Mouse (Mus musculus): Measurements from ENCODE around the gene Mlycd.

Gene Mlycd

GRCm38 (mm10) chr8:119403912-119404311 is 9.2 kb downstream of the Mlycd start:
- DNase-seq (ENCODE audit: extremely low spot score) = no peak

GRCm38 (mm10) chr8:119404648-119405047 is 10.0 kb downstream of the Mlycd start:
- DNase-seq (ENCODE audit: extremely low spot score) = no peak

- no peak for DNase-seq (ENCODE audit: extremely low spot score)
Observed at GRCm38 (mm10) chr8:119408311-119408710, 13.6 kb downstream of the Mlycd start.

- no peak for DNase-seq (ENCODE audit: extremely low spot score)
Observed at GRCm38 (mm10) chr8:119412037-119412734, 17.5 kb downstream of the Mlycd start.

GRCm38 (mm10) chr8:119412735-119413498 is 18.2 kb downstream of the Mlycd start:
- DNase-seq (ENCODE audit: extremely low spot score) = peak; percentile 78

GRCm38 (mm10) chr8:119413605-119414004 is 18.9 kb downstream of the Mlycd start:
- DNase-seq (ENCODE audit: extremely low spot score) = no peak

- no peak for DNase-seq (ENCODE audit: extremely low spot score)
Observed at GRCm38 (mm10) chr8:119420318-119420717, 25.6 kb downstream of the Mlycd start.

GRCm38 (mm10) chr8:119421603-119422122 is 27.0 kb downstream of the Mlycd start:
- DNase-seq (ENCODE audit: extremely low spot score) = no peak

- DNase-seq (ENCODE audit: extremely low spot score) = no peak
Observed at GRCm38 (mm10) chr8:119422123-119422711, 27.5 kb downstream of the Mlycd start.

GRCm38 (mm10) chr8:119423631-119424141 is 29.0 kb downstream of the Mlycd start:
- no peak for DNase-seq (ENCODE audit: extremely low spot score)

- no peak for DNase-seq (ENCODE audit: extremely low spot score)
Observed at GRCm38 (mm10) chr8:119424199-119424733, 29.6 kb downstream of the Mlycd start.

- DNase-seq (ENCODE audit: extremely low spot score) = no peak
Observed at GRCm38 (mm10) chr8:119424740-119425139, 30.1 kb downstream of the Mlycd start.

GRCm38 (mm10) chr8:119425533-119425932 is 30.9 kb downstream of the Mlycd start:
- DNase-seq (ENCODE audit: extremely low spot score) = no peak

- DNase-seq (ENCODE audit: extremely low spot score) = no peak
Observed at GRCm38 (mm10) chr8:119426069-119426735, 31.5 kb downstream of the Mlycd start.

- no peak for DNase-seq (ENCODE audit: extremely low spot score)
Observed at GRCm38 (mm10) chr8:119427634-119428349, 33.1 kb downstream of the Mlycd start.

GRCm38 (mm10) chr8:119428350-119428740 is 33.7 kb downstream of the Mlycd start:
- no peak for DNase-seq (ENCODE audit: extremely low spot score)

GRCm38 (mm10) chr8:119428766-119429327 is 34.2 kb downstream of the Mlycd start:
- DNase-seq (ENCODE audit: extremely low spot score) = no peak

- DNase-seq (ENCODE audit: extremely low spot score) = no peak
Observed at GRCm38 (mm10) chr8:119429552-119429951, 34.9 kb downstream of the Mlycd start.

GRCm38 (mm10) chr8:119430250-119430649 is 35.6 kb downstream of the Mlycd start:
- no peak for DNase-seq (ENCODE audit: extremely low spot score)

GRCm38 (mm10) chr8:119430690-119431089 is 36.0 kb downstream of the Mlycd start:
- DNase-seq (ENCODE audit: extremely low spot score) = no peak

GRCm38 (mm10) chr8:119432372-119432771 is 37.7 kb downstream of the Mlycd start:
- no peak for DNase-seq (ENCODE audit: extremely low spot score)

Data from embryo, embryonic 9.5 days (tissue).